Mouse (Mus musculus) embryonic fibroblast, embryonic 13.5 days (primary cell): ENCODE results near the gene Mfap4.

ENCODE experiments used
- CTCF ChIP-seq: IDR thresholded peaks from 2 replicates; pipeline ENCODE4 v1.5.1; 2011; ENCODE audit warnings: mild to moderate bottlenecking, control low read depth, low read length, moderate library complexity, borderline replicate concordance; ENCODE audit not compliant: insufficient read depth
- POLR2A ChIP-seq: IDR thresholded peaks from 2 replicates; pipeline ENCODE4 v1.6.1; 2011; ENCODE audit warnings: low read depth, mild to moderate bottlenecking, control low read depth, low read length, moderate library complexity

- TF ChIP-seq POLR2A (no peak), CTCF (no peak)
Observed at GRCm38 (mm10) chr11:61476786-61477382, 8.3 kb upstream of the Mfap4 start.
